Mouse (Mus musculus): ENCODE measurements around the gene Aes. TPM values are rescaled to one million over a fixed set of nuclear protein-coding genes. Genes with fewer than 3 reads are reported as not detected.
A peak's percentile ranks its signal among the peaks of the same experiment; 100 is the strongest.

Aes gene
- total RNA-seq (2015) (345 and 384 TPM in 2 replicates), total RNA-seq (2017) (238 and 282 TPM in 2 replicates)

DNA sequence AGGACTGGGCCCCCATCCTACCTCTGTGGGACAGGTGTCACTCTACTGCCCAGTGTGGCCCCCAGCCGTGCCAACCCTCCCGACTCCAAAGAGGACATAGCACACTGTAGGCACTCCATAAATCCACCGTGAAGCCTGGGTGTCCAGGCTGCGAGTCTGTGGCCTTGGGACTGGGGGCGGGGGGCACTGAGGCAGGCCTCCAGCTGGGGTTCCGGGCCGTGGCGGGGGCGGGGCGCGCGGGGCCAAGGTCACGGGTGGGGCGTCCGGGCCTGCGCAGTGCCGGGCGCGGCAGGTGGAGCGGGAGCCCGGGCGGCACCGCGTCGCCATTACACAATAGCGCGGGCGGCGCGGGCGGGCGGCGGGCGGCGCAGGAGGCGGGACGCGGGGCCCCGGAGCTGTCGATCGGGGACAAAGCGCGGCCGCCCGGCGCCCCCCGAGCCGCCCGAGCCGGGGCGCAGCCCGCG is at the start of gene Aes:
Gene Aes (plus strand): TSS at position 326 of the 464 bp plus-strand sequence.
- peak; percentile 62 for ATAC-seq (ENCODE audit: poor library complexity, severe bottlenecking)

GRCm38 (mm10) chr10:81510246-81510810 is 49.0 kb upstream of the Aes start:
- peak; percentile 68 for ATAC-seq (ENCODE audit: poor library complexity, severe bottlenecking)

- no peak for ATAC-seq (ENCODE audit: poor library complexity, severe bottlenecking)
Observed at GRCm38 (mm10) chr10:81513798-81514197, 45.5 kb upstream of the Aes start.

DNA sequence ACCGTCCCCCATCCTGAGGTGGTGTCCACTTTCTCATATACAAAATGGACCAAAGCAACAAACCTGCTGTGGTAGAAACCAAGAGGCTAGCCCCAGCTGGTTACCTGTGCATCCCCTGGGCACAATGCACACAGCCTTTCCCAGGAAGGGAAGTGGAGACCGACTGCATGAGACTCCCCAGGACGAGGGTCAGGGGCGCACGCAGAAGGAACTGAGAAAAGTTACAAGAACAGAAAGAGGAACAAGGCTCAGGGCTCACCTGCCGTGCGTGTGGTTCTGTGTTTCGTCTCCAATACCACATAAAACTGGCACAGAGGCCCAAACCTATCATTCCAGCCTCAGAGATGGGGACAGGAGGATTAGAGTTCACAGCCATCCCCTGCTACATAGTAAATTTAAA is 42.1 kb upstream of the Aes start:
- peak; percentile 64 for ATAC-seq (ENCODE audit: poor library complexity, severe bottlenecking)

GRCm38 (mm10) chr10:81518546-81518945 is 40.7 kb upstream of the Aes start:
- peak; percentile 42 for ATAC-seq (ENCODE audit: poor library complexity, severe bottlenecking)

- ATAC-seq (ENCODE audit: poor library complexity, severe bottlenecking), result peak; percentile 41
Observed at GRCm38 (mm10) chr10:81519227-81519977, 39.9 kb upstream of the Aes start.

GRCm38 (mm10) chr10:81519978-81520365 is 39.3 kb upstream of the Aes start:
- peak; percentile 22 for ATAC-seq (ENCODE audit: poor library complexity, severe bottlenecking)

DNA sequence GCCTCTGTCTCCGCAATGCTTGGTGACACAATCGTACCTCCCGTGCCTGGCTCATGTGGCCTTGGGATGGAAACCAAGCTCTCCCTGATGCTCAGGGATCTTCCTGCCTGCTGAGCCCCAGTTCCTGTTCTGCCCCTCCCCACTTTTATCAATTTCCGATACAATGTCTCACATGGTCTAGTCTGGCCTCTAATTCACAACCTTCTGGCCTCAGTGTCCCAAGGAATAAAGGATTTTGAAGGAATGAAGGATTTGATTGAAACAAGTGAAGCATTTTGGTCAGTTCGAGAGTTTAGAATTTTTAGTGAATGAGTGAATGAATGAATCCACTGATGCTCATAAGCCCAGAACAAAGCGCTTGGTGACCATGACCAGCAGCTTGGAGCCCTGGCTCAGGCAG is 36.1 kb upstream of the Aes start:
- no peak for ATAC-seq (ENCODE audit: poor library complexity, severe bottlenecking)

GRCm38 (mm10) chr10:81523570-81523969 is 35.7 kb upstream of the Aes start:
- 0 out of 2 replicates have a peak, but pooled peaks have one; percentile 13 for ATAC-seq (ENCODE audit: poor library complexity, severe bottlenecking)

- ATAC-seq (ENCODE audit: poor library complexity, severe bottlenecking), result peak; percentile 69
Observed at GRCm38 (mm10) chr10:81524051-81524605, 35.2 kb upstream of the Aes start, which contains the start of gene Gna15. Gna15 (minus strand) TSS chr10:81524225.

- ATAC-seq (ENCODE audit: poor library complexity, severe bottlenecking), result peak; percentile 22
Observed at GRCm38 (mm10) chr10:81525017-81525694, 34.1 kb upstream of the Aes start.

DNA sequence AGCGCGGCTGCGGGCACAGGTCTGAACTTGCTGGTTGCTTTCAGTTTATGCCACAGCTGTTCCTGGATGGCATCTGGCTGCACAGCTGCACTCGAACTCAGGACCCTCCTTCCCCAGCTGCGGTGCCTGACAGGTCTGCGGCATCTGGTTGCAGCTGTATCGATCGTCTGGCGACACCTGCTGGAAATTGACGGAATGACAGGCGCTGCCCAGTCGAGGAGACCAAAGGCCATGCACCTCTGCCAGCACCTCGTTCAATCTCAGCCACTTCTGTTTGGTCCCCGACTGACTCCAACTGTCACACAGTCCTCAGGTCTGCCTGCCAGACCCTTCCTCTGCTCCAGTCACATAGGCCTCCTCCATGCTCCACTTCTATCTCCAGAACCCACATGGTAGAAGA is 32.5 kb upstream of the Aes start:
- peak; percentile 66 for ATAC-seq (ENCODE audit: poor library complexity, severe bottlenecking)

GRCm38 (mm10) chr10:81534826-81535225 is 24.5 kb upstream of the Aes start:
- ATAC-seq (ENCODE audit: poor library complexity, severe bottlenecking), result no peak

DNA sequence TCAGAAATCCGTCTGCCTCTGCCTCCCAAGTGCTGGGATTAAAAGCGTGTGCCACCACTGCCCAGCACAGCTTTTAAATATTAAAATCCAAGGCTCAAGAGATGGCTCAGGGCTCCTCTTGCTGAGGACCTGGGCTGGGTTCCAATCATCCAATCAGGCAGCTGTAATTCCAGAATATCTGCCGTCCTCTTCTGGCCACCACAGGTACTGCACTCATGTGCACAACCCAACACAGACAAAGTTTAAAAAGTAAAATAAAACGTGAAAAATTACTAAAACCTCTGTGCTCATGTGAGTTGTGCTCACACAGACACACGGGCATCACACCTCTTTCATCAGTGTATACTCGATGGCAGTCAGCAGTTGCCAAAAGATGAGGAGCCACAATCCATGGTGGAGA is 22.6 kb upstream of the Aes start:
- peak; percentile 49; the same call in 1 of the 2 replicates for ATAC-seq (ENCODE audit: poor library complexity, severe bottlenecking)

GRCm38 (mm10) chr10:81537429-81537828 is 21.9 kb upstream of the Aes start:
- ATAC-seq (ENCODE audit: poor library complexity, severe bottlenecking), result no peak

GRCm38 (mm10) chr10:81538321-81539048 is 20.8 kb upstream of the Aes start:
- ATAC-seq (ENCODE audit: poor library complexity, severe bottlenecking), result peak; percentile 28

GRCm38 (mm10) chr10:81541363-81541762 is 17.9 kb upstream of the Aes start:
- ATAC-seq (ENCODE audit: poor library complexity, severe bottlenecking), result no peak

GRCm38 (mm10) chr10:81541803-81542202 is 17.5 kb upstream of the Aes start:
- ATAC-seq (ENCODE audit: poor library complexity, severe bottlenecking), result no peak

DNA sequence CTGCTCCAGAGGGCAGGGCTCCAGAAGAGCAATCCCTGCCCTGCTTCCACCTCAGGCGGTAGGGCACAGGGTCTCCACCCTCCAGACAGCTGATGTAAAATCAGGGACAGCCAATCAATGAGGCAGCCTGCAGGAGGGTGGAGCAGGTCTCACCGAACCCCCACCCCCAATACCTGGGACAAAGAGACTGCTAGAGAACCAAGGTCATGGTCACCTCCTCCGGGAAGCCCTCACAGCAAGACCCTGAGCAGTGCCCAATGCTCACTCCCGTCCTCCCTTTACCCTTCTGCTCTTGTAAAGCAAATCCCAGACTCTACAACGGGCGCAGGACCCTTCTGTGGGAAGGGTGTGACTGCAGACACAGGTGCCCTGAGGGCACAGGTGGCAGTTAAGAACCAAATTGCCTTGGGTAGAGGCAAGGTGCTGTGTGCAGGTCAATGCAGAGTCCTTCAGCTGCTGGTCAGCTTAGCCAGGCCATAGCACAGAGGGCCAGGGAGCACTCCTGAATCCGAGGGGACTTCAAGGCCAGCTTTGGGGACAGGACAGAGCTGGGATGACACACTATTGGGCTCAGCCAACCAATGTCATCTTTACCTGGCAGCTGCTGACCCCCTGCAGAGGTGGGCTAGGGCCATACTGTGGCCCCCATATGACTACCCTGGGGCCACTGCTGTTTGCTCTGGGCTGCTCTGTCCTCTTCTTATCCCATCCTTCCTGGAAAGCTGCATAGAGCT is 16.4 kb upstream of the Aes start:
- ATAC-seq (ENCODE audit: poor library complexity, severe bottlenecking), result no peak

- ATAC-seq (ENCODE audit: poor library complexity, severe bottlenecking), result no peak
Observed at GRCm38 (mm10) chr10:81543633-81544032, 15.7 kb upstream of the Aes start.
